Mouse (Mus musculus): ENCODE measurements around the gene Gpr176. TPM values are rescaled to one million over a fixed set of nuclear protein-coding genes. Genes with fewer than 3 reads are reported as not detected.

Gene Gpr176
- polyA plus RNA-seq, 1 experiment from 2014 or later: 0.34 TPM

Small RNAs within 50 kb of the gene (microRNA-seq; reads per million reads assigned to microRNA genes)
- gene Gm22800: not detected

Other genes with a start within 250 kb of the Gpr176 start
- 0.79 and 1.5 TPM in 2 replicates for gene Fsip1, start 116.5 kb downstream of the Gpr176 start, polyA plus RNA-seq (2015; fragmentation: Nextera tagmentation; extraction: Ambion mirVana)
- 11.0 and 11.2 TPM in 2 replicates for gene Eif2ak4, start 15.2 kb upstream of the Gpr176 start, polyA plus RNA-seq (2015; fragmentation: Nextera tagmentation; extraction: Ambion mirVana)
- gene Srp14, start 106.3 kb upstream of the Gpr176 start, polyA plus RNA-seq (2015; fragmentation: Nextera tagmentation; extraction: Ambion mirVana): 275 TPM in 2 replicates
- 4.1 and 4.3 TPM in 2 replicates for gene Bmf, start 176.3 kb upstream of the Gpr176 start, polyA plus RNA-seq (2015; fragmentation: Nextera tagmentation; extraction: Ambion mirVana)
- gene Bub1b, start 224.8 kb upstream of the Gpr176 start, polyA plus RNA-seq (2015; fragmentation: Nextera tagmentation; extraction: Ambion mirVana): 78.0 and 79.2 TPM in 2 replicates